Mouse (Mus musculus): Measurements from ENCODE around the gene Hsbp1.

- no peak for TF ChIP-seq CTCF (IDR thresholded peaks at IDR 0.05; ENCODE audit: borderline replicate concordance, insufficient read depth, low read length)
- TF ChIP-seq POLR2A (IDR thresholded peaks at IDR 0.05; ENCODE audit: low read depth, low read length): no peak
These were observed 41.6 kb downstream of the Hsbp1 start for GRCm38 (mm10) chr8:119385854-119386253.

All from embryonic fibroblast, embryonic 13.5 days (primary cell).